Mouse (Mus musculus) central nervous system, embryonic 18 days (tissue): ENCODE measurements around the gene Ildr1. TPM values are rescaled to one million over a fixed set of nuclear protein-coding genes. Genes with fewer than 3 reads are reported as not detected.

Source experiments
- polyA plus RNA-seq: library from polyadenylated mRNA; depleted of rRNA; stranded (reverse); fragments of >200 nt; gene quantifications from 2 replicates; pipeline ENCODE4 v1.2.3, GENCODE M21; 2012; rRNA removed

The Ildr1 gene
- polyA plus RNA-seq = 0.41 and 0.45 TPM in 2 replicates

DNA sequence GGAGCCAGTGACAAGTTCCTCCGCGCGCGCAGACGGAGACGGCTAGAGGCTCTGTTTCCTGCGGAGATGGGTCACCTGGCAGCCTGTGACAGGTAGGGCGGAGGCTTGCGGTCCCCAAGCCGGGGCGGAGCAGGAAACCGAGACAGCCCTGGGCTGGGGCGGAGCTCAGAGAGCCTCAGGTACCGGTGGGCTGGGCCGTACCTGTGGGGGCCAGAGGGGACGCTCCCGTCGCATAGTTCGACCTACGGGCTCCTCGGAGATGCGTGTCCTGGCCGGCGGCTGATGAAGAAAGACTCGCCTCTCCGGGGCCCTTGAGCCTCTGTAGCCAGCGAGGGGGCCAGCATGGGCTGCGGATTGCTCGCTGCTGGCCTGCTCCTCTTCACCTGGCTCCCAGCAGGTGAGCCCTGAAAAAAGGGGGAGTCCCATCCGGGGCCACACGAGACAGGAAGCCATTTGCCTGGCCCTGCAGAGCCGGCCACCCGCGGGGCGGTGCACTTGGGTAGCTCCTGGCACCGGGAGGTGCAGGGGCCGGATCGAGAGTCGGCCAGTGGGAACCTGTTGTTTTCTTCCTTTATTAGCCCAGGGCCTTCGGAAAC lies at the start of gene Ildr1:
Gene Ildr1, plus strand, starts transcription at position 161 of the 596 bp plus-strand sequence.

DNA sequence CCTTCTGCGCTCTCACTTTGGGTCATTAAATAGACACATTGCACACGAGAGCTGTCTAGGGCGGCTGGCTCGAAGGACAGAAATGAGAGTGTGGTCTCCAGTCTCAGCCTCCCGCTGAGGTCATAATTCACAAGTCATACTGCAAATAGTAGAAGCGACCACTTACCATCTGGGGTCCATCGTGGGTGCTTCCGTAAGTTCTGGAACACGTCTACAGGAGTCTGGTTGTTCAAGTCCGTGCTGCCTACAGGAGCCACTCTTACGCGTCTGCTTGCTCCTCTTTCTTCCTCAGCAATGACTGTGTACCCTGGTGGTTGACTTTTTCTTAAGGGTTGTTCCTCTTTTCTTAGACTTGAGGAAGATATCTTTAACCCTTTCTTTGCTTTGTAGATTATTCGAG lies 28.0 kb upstream of the Ildr1 start, which contains the start of gene Cd86:
Gene Cd86, minus strand, starts transcription at position 300 of the 400 bp plus-strand sequence.

Other genes starting within 250 kb of the Ildr1 start
- 0.49 and 1.1 TPM in 2 replicates for gene Stfa3, start 238.6 kb upstream of the Ildr1 start, polyA plus RNA-seq
- 0.27 and 0.33 TPM in 2 replicates for gene Casr, start 131.8 kb upstream of the Ildr1 start, polyA plus RNA-seq
- 0.94 and 1.2 TPM in 2 replicates for gene Cd86, start 27.9 kb upstream of the Ildr1 start, polyA plus RNA-seq
- 16.4 and 21.7 TPM in 2 replicates for gene Slc15a2, start 91.0 kb downstream of the Ildr1 start, polyA plus RNA-seq
- 27.6 and 29.8 TPM in 2 replicates for gene Iqcb1, start 134.4 kb downstream of the Ildr1 start, polyA plus RNA-seq
- gene Eaf2, start 181.0 kb downstream of the Ildr1 start, polyA plus RNA-seq = 0.44 and 0.68 TPM in 2 replicates
- 36.1 and 38.0 TPM in 2 replicates for gene Golgb1, start 181.2 kb downstream of the Ildr1 start, polyA plus RNA-seq
- 2.1 and 2.2 TPM in 2 replicates for gene Hcls1, start 241.0 kb downstream of the Ildr1 start, polyA plus RNA-seq